7 mouse cellular contexts compared by ENCODE assay signal in the genomic region with DNA sequence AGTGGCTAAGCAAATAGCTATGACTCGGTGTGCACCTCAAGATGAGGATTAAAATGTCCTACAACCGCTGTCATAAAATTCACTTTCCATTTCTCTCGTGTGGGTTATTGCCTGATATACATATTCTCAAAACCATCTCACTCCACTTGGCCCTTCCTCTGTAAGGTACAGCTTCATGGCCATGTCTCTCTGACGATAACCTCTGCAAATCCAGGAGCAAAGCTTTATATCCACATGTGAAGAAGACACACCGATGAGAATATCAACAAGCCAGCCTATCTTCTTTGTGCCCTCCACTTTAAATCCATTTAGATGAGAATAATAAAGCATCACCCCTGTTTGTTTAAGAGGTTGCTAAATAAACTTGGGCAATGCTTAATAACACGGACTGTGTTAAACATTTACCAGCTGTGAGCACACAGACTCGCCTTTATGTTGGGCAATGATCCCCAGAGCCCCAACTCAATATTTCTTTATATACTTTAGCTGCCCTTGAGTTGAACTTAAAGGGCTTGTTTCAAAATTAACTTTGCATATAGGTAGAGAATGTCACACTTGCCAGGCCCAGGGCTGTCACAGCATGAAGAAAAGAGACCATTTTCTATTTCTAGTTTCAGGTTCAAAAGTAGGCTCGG.
DNase-seq lines count a peak whose midpoint lies in the region; ATAC-seq and TF ChIP-seq lines count a peak whose summit lies in the region.

No protein-coding gene starts in this region.

- TF ChIP-seq CTCF in hindbrain, postnatal 0 days (IDR thresholded peaks at IDR 0.05; ENCODE audit: low read depth), result no peak
- no peak for TF ChIP-seq CTCF in liver, embryonic 14.5 days (IDR thresholded peaks at IDR 0.05; ENCODE audit: low read depth)

- no peak overlapping the region for H3K4me3 ChIP-seq in kidney, embryonic 15.5 days (replicated peaks)
- H3K4me3 ChIP-seq in hindbrain, postnatal 0 days (ENCODE audit: low read length), result no peak overlapping the region
- H3K4me3 ChIP-seq in liver, embryonic 14.5 days (ENCODE audit: insufficient read depth in 1 of 2, low read depth in 2 of 2, low read length in 2 of 2), result no peak overlapping the region
- H3K4me3 ChIP-seq in stomach, embryonic 15.5 days (replicated peaks), result no peak overlapping the region

- H3K9me3 ChIP-seq in kidney, embryonic 15.5 days (replicated peaks), result no peaks in the 10 kb centered on the region
- H3K9me3 ChIP-seq in hindbrain, postnatal 0 days (ENCODE audit: low read length), result no peaks in the 10 kb centered on the region
- H3K9me3 ChIP-seq in liver, embryonic 14.5 days (ENCODE audit: control insufficient read depth, low read length), result no peaks in the 10 kb centered on the region
- no peaks in the 10 kb centered on the region for H3K9me3 ChIP-seq in stomach, embryonic 15.5 days

- WGBS in kidney, embryonic 15.5 days, result 42% methylated on average over 8 of the region's 8 CpGs
- WGBS in hindbrain, postnatal 0 days, result 52% methylated on average over 8 of the region's 8 CpGs
- 49% methylated on average over 8 of the region's 8 CpGs for WGBS in liver, embryonic 14.5 days (ENCODE audit: insufficient replicate concordance)
- 26% methylated on average over 8 of the region's 8 CpGs for WGBS in stomach, embryonic 15.5 days

- DNase-seq in kidney, adult 8-10 months, result no peak
- DNase-seq in hindbrain, postnatal 0 days (ENCODE audit: low spot score), result no peak
- peak in 1 of 3 experiments; percentile 31 for DNase-seq in liver, embryonic 14.5 days (ENCODE audit: low read depth in 3 of 3, low spot score in 3 of 3)
- DNase-seq in right cerebral cortex, postnatal 14 days, result no peak

- no peak for TF ChIP-seq EP300 in liver, embryonic 14.5 days (IDR thresholded peaks at IDR 0.05; ENCODE audit: low read depth)

- peak overlapping the region; percentile 83 for H3K27ac ChIP-seq in kidney, embryonic 15.5 days
- peak overlapping the region; percentile 22; the same call in 1 of the 2 replicates for H3K27ac ChIP-seq in hindbrain, postnatal 0 days
- H3K27ac ChIP-seq in liver, embryonic 14.5 days, result no peak overlapping the region
- H3K27ac ChIP-seq in stomach, embryonic 15.5 days, result peak overlapping the region; percentile 82

- ATAC-seq in kidney, embryonic 15.5 days (replicated peaks; ENCODE audit: low FRiP score), result peak; percentile 77
- ATAC-seq in hindbrain, postnatal 0 days, result no peak
- peak; percentile 69 for ATAC-seq in liver, embryonic 14.5 days (ENCODE audit: insufficient read depth)
- peak; percentile 83 for ATAC-seq in stomach, embryonic 15.5 days (ENCODE audit: insufficient read depth, low FRiP score, low read depth)
- ATAC-seq in megakaryocyte-erythroid progenitor cell, adult 5-6 weeks (replicated peaks; ENCODE audit: low FRiP score, low TSS enrichment, poor library complexity, severe bottlenecking), result no peak

- no peak overlapping the region for H3K4me2 ChIP-seq in kidney, embryonic 15.5 days
- H3K4me2 ChIP-seq in hindbrain, postnatal 0 days (ENCODE audit: low read depth, low read length), result no peak overlapping the region
- no peak overlapping the region for H3K4me2 ChIP-seq in liver, embryonic 14.5 days (ENCODE audit: low read depth)
- H3K4me2 ChIP-seq in stomach, embryonic 15.5 days, result 0 out of 2 replicates have a peak overlapping the region, but pooled peaks have one; percentile 15

- H3K27me3 ChIP-seq in kidney, embryonic 15.5 days, result no peaks in the 10 kb centered on the region
- H3K27me3 ChIP-seq in hindbrain, postnatal 0 days (ENCODE audit: insufficient read depth, low read length), result no peaks in the 10 kb centered on the region
- H3K27me3 ChIP-seq in liver, embryonic 14.5 days (ENCODE audit: control insufficient read depth, insufficient read depth, low read length), result no peaks in the 10 kb centered on the region
- H3K27me3 ChIP-seq in stomach, embryonic 15.5 days (replicated peaks), result no peaks in the 10 kb centered on the region

- peaks cover 40% of the 10 kb centered on the region for H3K4me1 ChIP-seq in kidney, embryonic 15.5 days
- H3K4me1 ChIP-seq in hindbrain, postnatal 0 days (ENCODE audit: insufficient read depth, low read length), result peaks cover 9% of the 10 kb centered on the region
- H3K4me1 ChIP-seq in liver, embryonic 14.5 days (replicated peaks; ENCODE audit: control insufficient read depth in 2 of 2, insufficient read depth in 2 of 2, low read length in 1 of 2), result peaks cover 0 to 11% of the 10 kb centered on the region in 2 experiments; a peak in 2 of 4 replicates
- H3K4me1 ChIP-seq in stomach, embryonic 15.5 days, result peaks cover 10% of the 10 kb centered on the region

- no peaks in the 10 kb centered on the region for H3K36me3 ChIP-seq in kidney, embryonic 15.5 days
- no peaks in the 10 kb centered on the region for H3K36me3 ChIP-seq in hindbrain, postnatal 0 days (ENCODE audit: insufficient read depth, low read length)
- no peaks in the 10 kb centered on the region for H3K36me3 ChIP-seq in liver, embryonic 14.5 days (replicated peaks; ENCODE audit: control insufficient read depth, insufficient read depth, low read depth)
- H3K36me3 ChIP-seq in stomach, embryonic 15.5 days, result no peaks in the 10 kb centered on the region

- H3K9ac ChIP-seq in kidney, embryonic 15.5 days, result no peak overlapping the region
- H3K9ac ChIP-seq in hindbrain, postnatal 0 days (replicated peaks; ENCODE audit: low read length), result no peak overlapping the region
- H3K9ac ChIP-seq in liver, embryonic 14.5 days (replicated peaks), result no peak overlapping the region
- H3K9ac ChIP-seq in stomach, embryonic 15.5 days, result no peak overlapping the region

Comparison
In these comparisons a context has a peak if more than half of its experiments do, and no peak if none do; other contexts are left out.
1. ATAC-seq: peak in kidney, embryonic 15.5 days (single experiment), liver, embryonic 14.5 days (single experiment) and stomach, embryonic 15.5 days (single experiment); none in hindbrain, postnatal 0 days (single experiment) and megakaryocyte-erythroid progenitor cell, adult 5-6 weeks (single experiment).